Mouse (Mus musculus) brain, embryonic 14.5 days (tissue): Measurements from ENCODE around the gene Ugt1a7c.

Source experiments
- CTCF ChIP-seq: fragments of 200-500 bp; IDR thresholded peaks from 2 replicates; pipeline ENCODE4 v1.5.1; 2012; ENCODE audit warnings: inconsistent platforms, mild to moderate bottlenecking, moderate library complexity, borderline replicate concordance; ENCODE audit not compliant: insufficient read depth, insufficient read length; ENCODE audit errors: extremely low read depth
- POLR2A ChIP-seq: fragments of 200-500 bp; IDR thresholded peaks from 2 replicates; pipeline ENCODE4 v1.6.1; 2012; ENCODE audit warnings: mild to moderate bottlenecking, inconsistent platforms, borderline replicate concordance; ENCODE audit not compliant: poor library complexity, insufficient read depth, insufficient read length, severe bottlenecking; ENCODE audit errors: extremely low read depth

DNA sequence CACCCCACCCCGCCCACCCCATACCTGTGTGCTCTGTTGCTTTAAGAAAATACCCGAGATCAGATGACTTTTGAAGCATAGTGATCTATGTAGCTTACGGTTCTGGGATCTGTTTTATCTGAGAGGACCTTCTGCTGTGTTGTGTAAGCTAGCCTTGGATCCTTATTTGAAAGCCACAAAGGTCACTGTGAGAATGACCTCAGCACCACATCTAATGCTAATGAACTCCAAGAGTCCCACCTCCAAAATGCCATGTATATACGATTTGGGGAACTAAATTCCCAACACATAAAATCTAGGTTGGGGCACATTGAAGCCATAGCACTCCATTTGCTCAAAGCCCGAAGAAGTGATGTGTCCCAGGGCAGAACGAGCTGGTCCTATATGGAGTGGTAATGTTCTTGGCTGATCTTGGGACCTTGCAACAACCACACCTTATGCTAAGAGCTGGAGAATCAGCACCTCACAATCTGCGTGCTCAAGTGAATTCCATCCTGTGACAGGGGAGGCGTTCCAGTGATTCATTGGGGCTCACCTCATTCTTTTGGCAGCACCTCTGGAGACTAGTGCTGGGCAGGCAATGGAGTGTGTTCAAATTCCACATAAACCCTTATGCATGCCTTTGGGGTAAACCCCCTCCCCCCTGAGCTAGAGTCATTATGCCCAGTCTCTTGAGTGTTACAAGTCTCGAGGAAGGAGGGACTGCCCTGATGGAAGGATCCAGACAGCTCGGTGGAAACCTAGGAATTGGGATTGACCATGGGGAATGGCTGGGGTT lies 162.2 kb downstream of the Ugt1a7c start:
- no peak for TF ChIP-seq CTCF
- no peak for TF ChIP-seq POLR2A
